Mouse (Mus musculus): Measurements from ENCODE around the gene Icam4. TPM values are rescaled to one million over a fixed set of nuclear protein-coding genes. Genes with fewer than 3 reads are reported as not detected.
"Not testable (repeated sequence)": the region's sequence is repeated elsewhere in the genome, so short reads cannot be mapped to it uniquely, and the experiment has no call there.

Gene Icam4
- polyA plus RNA-seq, 1 experiment: 1.2 TPM

- H3K4me3 ChIP-seq (ENCODE audit: insufficient read depth, low read depth, low read length): no peak overlapping the region
- DNase-seq: no peak
- 93% methylated on average over 4 of the region's 4 CpGs for WGBS
- H3K36me3 ChIP-seq (ENCODE audit: control insufficient read depth, insufficient read depth, low read length): no peaks in the 10 kb centered on the region
- TF ChIP-seq POLR2A (IDR thresholded peaks at IDR 0.05; ENCODE audit: low read depth, low read length) (no peak), CTCF (conservative IDR thresholded peaks at IDR 0.05; ENCODE audit: insufficient read depth, insufficient read length, low read depth, low read length) (no peak)
- no peaks in the 10 kb centered on the region for H3K27me3 ChIP-seq (replicated peaks; ENCODE audit: control insufficient read depth, insufficient read depth, low read length)
- H3K27ac ChIP-seq (ENCODE audit: insufficient read depth, low read depth, low read length): no peak overlapping the region
- H3K4me1 ChIP-seq (ENCODE audit: control insufficient read depth, insufficient read depth, low read length): peaks cover 5% of the 10 kb centered on the region; the same call in 1 of the 2 replicates
These were observed 37.6 kb upstream of the Icam4 start for GRCm38 (mm10) chr9:20991587-20991986.

DNA sequence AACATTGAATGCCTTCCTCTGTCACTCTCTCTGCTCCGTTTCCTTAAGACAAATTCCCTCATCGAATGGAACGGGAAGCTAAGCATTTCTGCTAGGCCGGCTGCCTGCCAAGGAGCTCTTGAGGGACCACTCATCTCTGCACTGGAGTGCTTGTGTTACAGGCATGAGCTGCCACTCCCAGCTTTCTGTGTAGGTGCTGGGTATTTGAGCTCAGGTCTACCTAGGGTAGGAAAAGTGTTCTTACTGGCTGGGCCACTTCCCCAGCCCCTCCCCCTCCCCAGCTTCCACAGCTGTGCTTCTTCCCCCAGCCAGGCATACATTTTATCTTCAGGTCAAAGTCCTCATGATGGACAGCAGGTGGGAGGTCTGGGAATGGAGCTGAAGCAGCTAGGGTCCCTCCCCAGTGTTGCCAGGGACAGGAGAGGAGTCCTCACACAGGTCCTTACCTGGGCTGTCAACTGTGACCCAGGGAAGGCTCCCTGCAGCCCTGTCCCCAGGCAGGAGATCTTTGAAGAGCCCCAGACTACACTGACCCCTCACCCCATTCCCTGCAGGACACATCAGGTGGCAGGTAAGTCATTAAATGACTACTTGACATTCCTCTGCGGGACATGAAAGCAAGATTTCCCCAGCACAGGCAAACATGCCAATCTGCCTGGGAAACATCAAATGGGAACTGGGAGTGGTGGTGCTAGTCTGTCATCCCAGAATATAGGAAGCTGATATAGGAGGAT, 35.8 kb upstream of the Icam4 start:
- no peak for DNase-seq
- WGBS: 43% methylated on average over 5 of the region's 5 CpGs
- no peak overlapping the region for H3K27ac ChIP-seq (ENCODE audit: insufficient read depth, low read depth, low read length)
- H3K27me3 ChIP-seq (replicated peaks; ENCODE audit: control insufficient read depth, insufficient read depth, low read length): no peaks in the 10 kb centered on the region
- H3K4me3 ChIP-seq (ENCODE audit: insufficient read depth, low read depth, low read length): no peak overlapping the region
- peaks cover 5% of the 10 kb centered on the region; the same call in 1 of the 2 replicates for H3K4me1 ChIP-seq (ENCODE audit: control insufficient read depth, insufficient read depth, low read length)
- H3K36me3 ChIP-seq (ENCODE audit: control insufficient read depth, insufficient read depth, low read length): no peaks in the 10 kb centered on the region
- TF ChIP-seq POLR2A (IDR thresholded peaks at IDR 0.05; ENCODE audit: low read depth, low read length) (no peak), CTCF (conservative IDR thresholded peaks at IDR 0.05; ENCODE audit: insufficient read depth, insufficient read length, low read depth, low read length) (no peak)

DNA sequence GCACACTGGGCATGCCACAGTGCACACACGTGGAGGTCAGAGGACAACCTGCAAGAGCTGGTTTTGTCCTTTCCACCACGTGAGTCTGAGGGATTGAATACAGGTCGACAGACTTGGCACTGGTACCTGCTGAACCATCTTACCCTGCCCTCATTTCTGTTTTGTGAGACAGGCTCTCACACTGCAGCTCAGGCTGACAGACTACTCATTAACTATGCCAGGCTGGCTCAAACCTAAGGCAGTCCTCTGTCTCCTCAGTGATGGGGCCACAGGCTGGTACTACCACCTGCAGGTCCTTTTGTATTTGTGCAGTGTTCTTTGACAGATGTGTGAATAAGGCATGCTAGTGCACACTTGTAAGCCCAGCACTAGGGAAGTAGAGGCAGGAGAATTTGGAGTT, 34.1 kb upstream of the Icam4 start:
- 38% methylated on average over 3 of the region's 3 CpGs for WGBS
- Histone ChIP-seq H3K4me3 (ENCODE audit: insufficient read depth, low read depth, low read length) (no peak overlapping the region), H3K27me3 (replicated peaks; ENCODE audit: control insufficient read depth, insufficient read depth, low read length) (no peaks in the 10 kb centered on the region), H3K4me1 (ENCODE audit: control insufficient read depth, insufficient read depth, low read length) (peaks cover 5% of the 10 kb centered on the region; the same call in 1 of the 2 replicates), H3K27ac (ENCODE audit: insufficient read depth, low read depth, low read length) (no peak overlapping the region), H3K36me3 (ENCODE audit: control insufficient read depth, insufficient read depth, low read length) (no peaks in the 10 kb centered on the region)
- TF ChIP-seq CTCF (conservative IDR thresholded peaks at IDR 0.05; ENCODE audit: insufficient read depth, insufficient read length, low read depth, low read length): peak; percentile 49
- TF ChIP-seq POLR2A (IDR thresholded peaks at IDR 0.05; ENCODE audit: low read depth, low read length): no peak
- peak; percentile 89 for DNase-seq

DNA sequence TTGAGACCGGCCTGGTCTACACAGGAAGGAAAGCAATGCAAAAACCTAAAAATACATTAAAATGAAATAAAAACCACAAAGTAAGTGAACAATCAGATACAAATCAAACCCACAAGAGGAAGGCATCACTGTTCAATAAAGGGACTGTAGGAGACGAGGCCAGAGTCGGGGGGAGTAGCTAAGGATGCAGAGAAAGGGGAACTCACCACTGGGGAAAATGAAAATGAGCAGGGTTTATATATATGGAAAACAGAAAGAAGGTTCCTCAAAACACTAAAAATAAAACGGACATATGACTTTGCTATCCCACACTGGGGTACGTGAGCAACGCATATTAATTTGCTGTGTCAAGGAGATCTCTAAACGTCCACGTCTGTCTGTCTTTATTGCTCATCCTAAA, 32.1 kb upstream of the Icam4 start:
- WGBS: 86% methylated on average over 8 of the region's 8 CpGs
- H3K4me3 ChIP-seq (ENCODE audit: insufficient read depth, low read depth, low read length): no peak overlapping the region
- H3K4me1 ChIP-seq (ENCODE audit: control insufficient read depth, insufficient read depth, low read length): no peaks in the 10 kb centered on the region; the same call in 1 of the 2 replicates
- H3K36me3 ChIP-seq (ENCODE audit: control insufficient read depth, insufficient read depth, low read length): no peaks in the 10 kb centered on the region
- no peak overlapping the region for H3K27ac ChIP-seq (ENCODE audit: insufficient read depth, low read depth, low read length)
- TF ChIP-seq POLR2A (IDR thresholded peaks at IDR 0.05; ENCODE audit: low read depth, low read length) (no peak), CTCF (conservative IDR thresholded peaks at IDR 0.05; ENCODE audit: insufficient read depth, insufficient read length, low read depth, low read length) (no peak)
- DNase-seq: no peak
- H3K27me3 ChIP-seq (replicated peaks; ENCODE audit: control insufficient read depth, insufficient read depth, low read length): no peaks in the 10 kb centered on the region

GRCm38 (mm10) chr9:20998337-20998736, 30.8 kb upstream of the Icam4 start:
- not testable (repeated sequence) for H3K27ac ChIP-seq (ENCODE audit: insufficient read depth, low read depth, low read length); DNase-seq; H3K36me3 ChIP-seq (ENCODE audit: control insufficient read depth, insufficient read depth, low read length); H3K27me3 ChIP-seq (replicated peaks; ENCODE audit: control insufficient read depth, insufficient read depth, low read length); H3K4me3 ChIP-seq (ENCODE audit: insufficient read depth, low read depth, low read length); H3K4me1 ChIP-seq (ENCODE audit: control insufficient read depth, insufficient read depth, low read length)
- 64% methylated on average over 1 of the region's 1 CpGs for WGBS

GRCm38 (mm10) chr9:21000811-21001210, 28.4 kb upstream of the Icam4 start:
- Histone ChIP-seq H3K4me3 (ENCODE audit: insufficient read depth, low read depth, low read length) (no peak overlapping the region), H3K27ac (ENCODE audit: insufficient read depth, low read depth, low read length) (peak overlapping the region; percentile 24), H3K36me3 (ENCODE audit: control insufficient read depth, insufficient read depth, low read length) (no peaks in the 10 kb centered on the region; the same call in 1 of the 2 replicates), H3K4me1 (ENCODE audit: control insufficient read depth, insufficient read depth, low read length) (no peaks in the 10 kb centered on the region; the same call in 1 of the 2 replicates), H3K27me3 (replicated peaks; ENCODE audit: control insufficient read depth, insufficient read depth, low read length) (no peaks in the 10 kb centered on the region)
- no peak for TF ChIP-seq POLR2A (IDR thresholded peaks at IDR 0.05; ENCODE audit: low read depth, low read length)
- TF ChIP-seq CTCF (conservative IDR thresholded peaks at IDR 0.05; ENCODE audit: insufficient read depth, insufficient read length, low read depth, low read length): peak; percentile 56
- DNase-seq: peak; percentile 82

- DNase-seq: no peak
- H3K27me3 ChIP-seq (replicated peaks; ENCODE audit: control insufficient read depth, insufficient read depth, low read length): no peaks in the 10 kb centered on the region
- no peaks in the 10 kb centered on the region; the same call in 1 of the 2 replicates for H3K36me3 ChIP-seq (ENCODE audit: control insufficient read depth, insufficient read depth, low read length)
- H3K27ac ChIP-seq (ENCODE audit: insufficient read depth, low read depth, low read length): no peak overlapping the region
- WGBS: 48% methylated on average over 6 of the region's 6 CpGs
- TF ChIP-seq POLR2A (IDR thresholded peaks at IDR 0.05; ENCODE audit: low read depth, low read length) (no peak), CTCF (conservative IDR thresholded peaks at IDR 0.05; ENCODE audit: insufficient read depth, insufficient read length, low read depth, low read length) (no peak)
- no peak overlapping the region for H3K4me3 ChIP-seq (ENCODE audit: insufficient read depth, low read depth, low read length)
- no peaks in the 10 kb centered on the region; the same call in 1 of the 2 replicates for H3K4me1 ChIP-seq (ENCODE audit: control insufficient read depth, insufficient read depth, low read length)
These were observed 27.4 kb upstream of the Icam4 start for GRCm38 (mm10) chr9:21001651-21002200.

Data from kidney, adult 2 months (tissue).